Mouse (Mus musculus) C2C12 (cell line): ENCODE data around the gene Pitx3.
"Not testable (repeated sequence)": the region's sequence is repeated elsewhere in the genome, so short reads cannot be mapped to it uniquely, and the experiment has no call there.

Experiments
- CTCF ChIP-seq: IDR thresholded peaks from one replicate; pipeline ENCODE4 v1.5.1; 2011; ENCODE audit not compliant: control insufficient read depth, insufficient read depth, insufficient read length
- MAX ChIP-seq: IDR thresholded peaks from one replicate; pipeline ENCODE4 v1.6.1; 2011; ENCODE audit warnings: mild to moderate bottlenecking, control low read depth

GRCm38 (mm10) chr19:46129737-46130136 is 18.4 kb downstream of the Pitx3 start:
- TF ChIP-seq CTCF, MAX: not testable (repeated sequence)
